Mouse (Mus musculus) right cerebral cortex, postnatal 36 days (tissue): ENCODE measurements around the gene Mrpl12.

Source experiments
- DNase-seq, 2 experiments: peaks; one replicate each; pipeline ENCODE4 v3.0.0; 2022; ENCODE audit warnings: low spot score in 2 of 2, mixed read lengths in 1 of 2

Gene Mrpl12

GRCm38 (mm10) chr11:120538485-120538884 is 54.1 kb downstream of the Mrpl12 start:
- DNase-seq, result no peak
